Mouse (Mus musculus) liver, adult 2 months (tissue): ENCODE results near the gene Apba2.

ENCODE experiments used
- CTCF ChIP-seq: fragments of 200-500 bp; IDR thresholded peaks from 2 replicates; pipeline ENCODE4 v1.5.1; 2011; ENCODE audit warnings: low read depth, low read length, control low read depth
- POLR2A ChIP-seq: fragments of 200-500 bp; IDR thresholded peaks from 2 replicates; pipeline ENCODE4 v1.6.1; 2011; ENCODE audit warnings: low read length, control low read depth; ENCODE audit not compliant: insufficient read depth; ENCODE audit errors: extremely low read depth

GRCm38 (mm10) chr7:64648947-64649607 lies 147.6 kb downstream of the Apba2 start:
- no peak for TF ChIP-seq POLR2A
- TF ChIP-seq CTCF = no peak
